Mouse (Mus musculus): ENCODE measurements at regions not wholly inside any gene's neighbourhood (a gene's known extent, or its start where the extent isn't known, plus 50 kb on each side); places are given as distances from the start of the nearest gene placed in this dataset.

DNA sequence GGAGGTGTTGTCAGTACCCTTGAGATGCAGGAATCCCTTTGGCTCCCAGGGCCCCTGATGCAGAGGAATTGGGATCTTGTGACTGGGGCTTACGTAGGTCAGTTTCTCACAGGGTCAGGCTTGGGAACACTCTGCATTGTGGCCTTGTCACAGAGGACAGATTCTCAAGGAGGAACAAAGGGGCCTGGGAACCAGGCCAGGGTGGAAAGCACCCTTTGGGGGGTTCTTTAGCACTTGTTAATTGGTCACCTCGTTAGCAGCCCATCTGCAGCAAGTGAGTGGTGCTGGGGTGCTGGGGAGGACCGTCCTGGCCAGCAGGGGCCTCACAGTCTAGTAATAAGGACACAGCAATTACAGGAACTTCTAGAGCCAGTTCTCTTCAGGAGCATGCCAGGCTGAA is 85.3 kb upstream of the Gm4791 start:
- TF ChIP-seq CTCF (IDR thresholded peaks at IDR 0.05; ENCODE audit: low read depth, low read length) (no peak), GATA2 (IDR thresholded peaks at IDR 0.05; ENCODE audit: borderline replicate concordance, low read depth, low read length) (no peak)
